Mouse (Mus musculus): ENCODE measurements around the gene Zfp652.
"Not testable (repeated sequence)": the region's sequence is repeated elsewhere in the genome, so short reads cannot be mapped to it uniquely, and the experiment has no call there.

Gene Zfp652

GRCm38 (mm10) chr11:95712085-95712562 is 349 bp upstream of the Zfp652 start:
- no peak for DNase-seq (ENCODE audit: low read depth, low spot score)

- peak; percentile 60 for DNase-seq (ENCODE audit: low read depth, low spot score)
These were observed 845 bp downstream of the Zfp652 start for GRCm38 (mm10) chr11:95713225-95713810.

GRCm38 (mm10) chr11:95713811-95714241 is 1.4 kb downstream of the Zfp652 start:
- no peak for DNase-seq (ENCODE audit: low read depth, low spot score)

GRCm38 (mm10) chr11:95714411-95714810 is 1.9 kb downstream of the Zfp652 start:
- DNase-seq (ENCODE audit: low read depth, low spot score): no peak

- peak; percentile 36 for DNase-seq (ENCODE audit: low read depth, low spot score)
These were observed 3.7 kb downstream of the Zfp652 start for GRCm38 (mm10) chr11:95716136-95716535.

GRCm38 (mm10) chr11:95719356-95719755 is 6.9 kb downstream of the Zfp652 start:
- DNase-seq (ENCODE audit: low read depth, low spot score): no peak

- no peak for DNase-seq (ENCODE audit: low read depth, low spot score)
These were observed 10.8 kb downstream of the Zfp652 start, which contains the start of gene B130006D01Rik for GRCm38 (mm10) chr11:95723287-95723686. B130006D01Rik (plus strand) TSS chr11:95723587.

GRCm38 (mm10) chr11:95724466-95724865 is 12.0 kb downstream of the Zfp652 start:
- no peak for DNase-seq (ENCODE audit: low read depth, low spot score)

- DNase-seq (ENCODE audit: low read depth, low spot score): no peak
These were observed 13.7 kb downstream of the Zfp652 start for GRCm38 (mm10) chr11:95726156-95726555.

- DNase-seq (ENCODE audit: low read depth, low spot score): no peak
These were observed 15.5 kb downstream of the Zfp652 start for GRCm38 (mm10) chr11:95727947-95728346.

GRCm38 (mm10) chr11:95728916-95729907 is 16.7 kb downstream of the Zfp652 start:
- DNase-seq (ENCODE audit: low read depth, low spot score): peak; percentile 53

- no peak for DNase-seq (ENCODE audit: low read depth, low spot score)
These were observed 22.0 kb downstream of the Zfp652 start for GRCm38 (mm10) chr11:95734485-95734884.

- no peak for DNase-seq (ENCODE audit: low read depth, low spot score)
These were observed 25.3 kb downstream of the Zfp652 start for GRCm38 (mm10) chr11:95737811-95738210.

GRCm38 (mm10) chr11:95744521-95744920 is 32.0 kb downstream of the Zfp652 start:
- DNase-seq (ENCODE audit: low read depth, low spot score): no peak

- DNase-seq (ENCODE audit: low read depth, low spot score): no peak
These were observed 34.3 kb downstream of the Zfp652 start for GRCm38 (mm10) chr11:95746821-95747220.

- DNase-seq (ENCODE audit: low read depth, low spot score): no peak
These were observed 35.9 kb downstream of the Zfp652 start for GRCm38 (mm10) chr11:95748331-95748730.

GRCm38 (mm10) chr11:95749619-95750018 is 37.1 kb downstream of the Zfp652 start:
- no peak for DNase-seq (ENCODE audit: low read depth, low spot score)

- DNase-seq (ENCODE audit: low read depth, low spot score): peak; percentile 81
These were observed 38.5 kb downstream of the Zfp652 start for GRCm38 (mm10) chr11:95750995-95751394.

- not testable (repeated sequence) for DNase-seq (ENCODE audit: low read depth, low spot score)
These were observed 42.7 kb downstream of the Zfp652 start for GRCm38 (mm10) chr11:95755137-95755536.

GRCm38 (mm10) chr11:95760521-95760920 is 48.0 kb downstream of the Zfp652 start:
- no peak for DNase-seq (ENCODE audit: low read depth, low spot score)

GRCm38 (mm10) chr11:95762996-95763395 is 50.5 kb downstream of the Zfp652 start:
- no peak for DNase-seq (ENCODE audit: low read depth, low spot score)

- no peak for DNase-seq (ENCODE audit: low read depth, low spot score)
These were observed 52.3 kb downstream of the Zfp652 start for GRCm38 (mm10) chr11:95764806-95765205.

Measured in R1 (cell line).